Mouse (Mus musculus): ENCODE data around the gene Nipal4.

Gene Nipal4

DNA sequence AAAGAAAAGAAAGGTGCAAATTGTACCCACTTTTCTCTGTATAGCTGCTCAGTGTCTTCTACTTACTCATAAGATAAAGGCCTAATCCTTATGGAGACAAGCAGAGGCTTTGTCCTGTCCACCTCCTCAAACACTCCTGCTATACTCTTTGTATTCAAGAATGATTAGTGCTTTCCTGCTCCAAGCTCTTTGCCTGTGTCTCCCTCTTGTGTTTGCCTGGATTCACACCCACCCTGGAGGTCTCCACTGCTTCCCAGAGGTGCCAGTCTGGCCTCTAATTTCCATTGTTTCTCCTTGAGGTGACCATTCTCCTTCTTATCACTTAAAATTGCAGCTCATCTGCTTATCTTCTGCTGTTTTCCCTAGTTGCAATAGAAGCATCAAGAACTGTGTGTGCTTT, 8.8 kb downstream of the Nipal4 start:
- DNase-seq = no peak

DNA sequence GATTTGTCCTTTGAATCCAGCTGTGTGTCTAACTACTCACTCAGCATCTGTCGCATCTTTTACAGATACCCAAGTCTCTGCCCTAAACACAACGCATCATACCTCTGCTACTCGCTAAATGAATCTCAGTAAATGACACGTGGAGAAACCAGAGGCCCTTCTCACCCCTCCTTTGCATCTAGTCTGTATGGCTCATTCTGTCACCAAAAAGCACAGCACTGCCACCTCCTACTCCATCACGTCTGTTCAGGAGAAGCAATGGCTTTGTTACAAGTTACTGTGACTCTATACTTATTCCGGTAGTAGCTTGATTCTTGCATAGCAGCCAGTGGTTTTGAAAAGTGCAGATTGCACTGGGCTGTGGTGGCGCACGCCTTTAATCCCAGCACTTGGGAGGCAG, 9.4 kb downstream of the Nipal4 start:
- peak; percentile 58 for DNase-seq

DNA sequence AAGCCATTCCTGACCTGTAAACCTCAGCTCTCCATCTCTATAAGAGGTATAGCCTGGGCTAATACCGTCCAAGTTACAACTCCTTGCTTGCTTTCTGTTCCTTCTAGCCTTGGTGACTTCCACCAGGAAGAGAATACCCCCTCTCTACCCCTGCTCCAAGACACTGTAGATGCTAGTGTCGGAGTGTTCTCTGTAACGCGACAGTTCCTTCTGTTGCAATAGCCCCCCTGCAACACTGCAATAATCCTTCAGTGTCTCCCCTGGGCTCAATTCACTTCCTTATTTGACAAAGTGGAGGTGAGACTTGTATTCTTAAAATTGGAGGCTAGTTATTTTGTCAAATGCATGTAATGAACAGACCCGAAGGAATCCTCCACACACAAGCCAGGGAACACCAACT, 19.7 kb downstream of the Nipal4 start:
- no peak for DNase-seq

DNA sequence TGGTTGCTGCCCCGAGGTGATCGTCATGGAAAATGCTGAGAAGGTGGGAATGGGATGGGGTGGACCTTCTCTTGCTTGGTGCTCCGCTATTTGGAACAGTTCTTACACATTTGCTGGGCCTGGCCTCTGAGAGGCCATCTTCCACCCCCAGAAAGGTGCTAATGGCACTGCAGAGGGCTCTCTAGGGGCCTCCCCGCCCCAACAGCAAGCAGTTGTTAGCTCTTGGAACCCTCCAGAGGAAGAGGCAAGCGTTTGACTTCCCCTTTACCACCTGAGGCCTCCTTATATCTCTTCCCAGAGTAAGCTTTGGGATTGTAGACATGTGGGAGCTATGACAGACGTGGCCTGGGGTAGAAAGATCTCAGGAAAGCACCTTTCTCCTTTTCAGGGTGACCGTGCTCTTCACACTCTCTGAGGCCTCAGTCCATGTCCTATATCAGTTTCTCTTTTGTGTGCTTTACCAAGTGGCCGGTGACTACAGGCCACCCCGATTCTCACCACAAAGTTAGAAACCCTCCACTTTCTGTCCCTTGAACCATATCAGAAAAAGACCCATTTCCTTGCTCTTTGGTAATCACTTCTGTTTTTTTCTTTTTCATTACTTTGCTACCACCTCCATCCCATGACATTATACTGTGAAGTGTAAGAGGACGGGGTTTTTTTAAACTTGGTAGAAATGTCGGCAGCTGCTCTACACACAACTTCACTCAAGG, 21.0 kb downstream of the Nipal4 start:
- no peak for DNase-seq

DNA sequence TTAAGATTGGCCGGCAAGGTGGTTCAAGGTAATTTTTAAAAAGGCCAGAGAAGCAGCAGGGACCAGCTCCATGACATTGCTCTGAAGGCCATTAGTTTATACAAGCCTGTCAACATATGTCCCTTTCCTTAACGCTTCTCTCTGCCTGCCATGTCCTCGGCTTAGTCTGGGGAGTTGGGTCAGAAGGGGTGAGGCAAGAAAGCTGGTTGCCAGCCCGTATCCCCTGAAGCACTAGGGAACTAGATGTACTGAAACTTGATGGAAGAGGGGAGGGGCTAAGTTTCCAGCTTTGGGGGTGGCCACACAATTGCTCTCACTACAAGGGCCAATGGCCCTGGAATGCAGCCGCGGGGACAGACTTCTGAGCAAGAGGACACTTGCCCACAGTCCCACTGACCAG, 23.0 kb downstream of the Nipal4 start:
- no peak for DNase-seq

DNA sequence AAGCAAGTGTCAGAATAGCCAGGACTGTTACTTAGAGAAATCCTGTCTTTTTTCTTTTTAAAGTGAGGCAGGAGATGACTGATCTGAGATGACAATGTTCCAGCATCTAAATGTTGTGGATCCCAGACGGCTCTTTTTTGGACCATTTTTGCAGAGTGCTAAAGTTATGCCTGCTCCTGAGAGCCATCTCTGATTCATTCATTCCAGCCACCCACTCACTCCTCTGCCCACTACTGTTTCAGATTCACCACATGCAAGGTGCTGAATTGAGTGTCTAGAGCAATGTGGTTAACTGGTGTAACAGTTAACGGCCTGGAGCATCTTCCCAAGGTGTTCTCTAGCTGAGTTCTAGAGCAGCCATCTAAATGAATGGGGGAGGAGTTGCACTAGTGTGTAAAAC, 31.4 kb downstream of the Nipal4 start:
- DNase-seq = peak; percentile 89

DNA sequence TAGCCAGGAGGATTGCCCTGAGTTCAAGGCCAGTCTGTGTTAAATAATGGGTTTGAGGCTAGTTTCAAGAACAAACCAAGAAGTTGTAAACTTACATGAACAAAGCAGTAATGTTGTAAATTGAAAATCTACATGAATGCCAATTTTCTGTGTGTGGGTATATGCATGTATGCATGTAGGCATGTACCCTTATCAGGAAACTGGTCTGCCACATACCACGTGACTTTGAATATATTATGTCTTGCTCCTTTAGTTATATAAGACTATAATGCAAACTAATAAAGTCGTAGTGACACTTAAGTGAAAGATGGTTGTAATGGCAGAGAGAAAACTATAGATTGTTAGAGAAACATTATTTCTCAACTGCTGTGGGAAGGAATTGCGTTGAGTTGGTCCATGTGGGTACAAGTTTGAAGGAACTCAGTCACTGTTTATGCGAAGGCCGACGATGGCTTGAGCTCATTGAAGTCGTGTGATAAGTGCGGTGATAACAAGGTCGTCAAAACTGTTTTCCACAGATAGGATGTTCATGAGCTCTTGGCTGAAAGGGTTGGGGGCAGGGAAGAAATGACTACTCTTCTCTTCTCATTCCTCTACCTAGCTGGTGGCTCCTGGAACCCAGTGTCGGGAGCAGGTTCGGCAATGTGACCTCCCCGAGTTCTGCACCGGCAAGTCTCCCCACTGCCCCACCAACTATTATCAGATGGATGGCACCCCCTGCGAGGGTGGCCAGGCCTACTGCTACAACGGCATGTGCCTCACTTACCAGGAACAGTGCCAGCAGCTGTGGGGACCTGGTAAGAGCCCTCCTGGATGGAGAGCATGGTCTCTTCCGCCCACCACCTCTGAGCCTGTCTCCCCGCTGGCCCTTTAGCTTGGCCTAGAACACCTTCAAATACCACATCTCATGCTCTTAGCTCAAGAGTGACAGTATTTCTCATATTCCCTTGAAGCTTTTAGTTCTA, 35.0 kb downstream of the Nipal4 start:
- no peak for DNase-seq

DNA sequence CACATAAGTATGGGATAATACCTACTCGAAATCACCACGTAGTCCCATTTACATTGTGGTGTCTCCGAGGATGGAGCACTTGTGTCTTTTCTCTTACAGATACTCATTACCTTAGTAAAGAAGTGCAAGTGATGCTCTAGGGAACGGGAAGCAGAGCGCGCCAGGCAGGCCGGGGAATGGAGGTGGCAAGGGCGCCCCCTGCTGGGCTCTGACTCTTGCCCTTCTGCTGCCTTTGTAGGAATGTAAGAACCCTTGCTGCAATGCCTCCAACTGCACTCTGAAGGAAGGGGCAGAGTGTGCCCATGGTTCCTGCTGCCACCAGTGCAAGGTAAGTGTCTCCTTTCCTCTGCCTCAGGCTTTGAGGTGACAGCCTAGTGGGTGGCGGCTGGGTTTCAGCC, 37.8 kb downstream of the Nipal4 start:
- peak; percentile 48 for DNase-seq

DNA sequence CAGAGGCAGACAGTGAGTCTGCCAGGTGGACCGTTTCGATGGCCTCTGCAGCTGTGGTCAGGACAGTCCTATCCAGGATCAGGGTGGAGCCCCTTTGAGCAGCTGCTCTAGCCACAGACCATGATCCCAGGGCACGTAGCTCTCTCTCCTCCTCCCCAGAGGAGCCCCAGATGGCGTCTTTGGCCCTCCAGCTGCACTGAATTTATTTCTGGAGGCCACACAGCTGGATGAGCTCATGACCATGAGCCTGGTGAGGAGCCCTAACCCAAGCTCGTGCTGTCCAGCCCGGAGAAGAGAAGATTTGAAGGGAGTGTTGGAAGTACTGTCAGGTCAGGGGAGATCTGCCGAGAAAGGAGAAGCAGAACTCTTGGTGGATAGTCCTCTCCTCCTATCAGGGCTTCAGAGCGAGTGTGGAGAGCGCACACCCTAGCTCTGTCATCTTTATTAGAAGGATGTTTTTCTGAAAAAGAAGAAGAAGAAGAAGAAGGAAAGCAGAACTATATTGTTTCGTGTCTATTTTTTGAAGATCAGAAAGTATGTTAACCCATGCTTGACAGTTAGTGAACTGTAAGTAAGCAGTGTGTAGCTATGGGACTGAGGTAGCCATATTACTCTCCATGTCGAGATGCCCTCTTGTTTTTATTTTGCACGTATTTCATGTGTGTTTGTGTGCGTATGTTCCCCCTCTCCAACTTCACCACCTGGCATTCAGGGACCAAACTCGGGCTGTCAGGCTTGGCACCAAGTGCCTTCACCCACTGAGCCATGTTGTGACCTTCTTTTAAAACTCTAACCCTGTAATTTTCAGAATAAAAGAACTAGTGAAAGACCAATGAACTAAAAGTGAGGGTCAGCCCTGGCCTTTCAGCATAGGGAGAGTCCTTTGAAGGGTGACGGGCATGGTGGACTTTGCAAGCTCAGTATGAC, 38.4 kb downstream of the Nipal4 start:
- DNase-seq = no peak

DNA sequence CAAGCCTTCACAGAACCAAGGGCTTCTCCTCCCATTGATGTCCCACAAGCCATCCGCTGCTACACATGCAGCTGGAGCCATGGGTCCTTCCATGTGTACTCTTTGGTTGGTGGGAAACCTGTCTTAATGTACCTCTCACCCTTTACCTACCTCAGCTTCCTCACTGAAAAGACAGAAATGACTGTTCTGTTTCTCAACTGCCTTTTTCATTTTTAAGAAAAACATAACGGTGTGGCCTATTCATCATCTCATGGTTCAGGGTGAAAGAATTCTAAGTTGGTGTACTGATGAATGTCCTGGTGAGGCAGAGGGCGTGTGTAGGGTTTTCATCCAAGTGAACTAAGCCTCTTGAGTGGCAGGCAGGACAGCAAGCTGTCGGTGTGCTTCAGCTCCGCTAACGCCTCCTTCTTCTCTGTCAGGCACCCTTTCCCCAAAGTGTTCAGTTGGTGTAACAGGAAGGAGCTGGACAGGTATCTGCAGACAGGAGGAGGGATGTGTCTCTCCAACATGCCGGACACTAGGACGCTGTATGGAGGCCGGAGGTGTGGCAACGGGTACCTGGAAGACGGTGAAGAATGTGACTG, 39.4 kb downstream of the Nipal4 start:
- DNase-seq = no peak

DNA sequence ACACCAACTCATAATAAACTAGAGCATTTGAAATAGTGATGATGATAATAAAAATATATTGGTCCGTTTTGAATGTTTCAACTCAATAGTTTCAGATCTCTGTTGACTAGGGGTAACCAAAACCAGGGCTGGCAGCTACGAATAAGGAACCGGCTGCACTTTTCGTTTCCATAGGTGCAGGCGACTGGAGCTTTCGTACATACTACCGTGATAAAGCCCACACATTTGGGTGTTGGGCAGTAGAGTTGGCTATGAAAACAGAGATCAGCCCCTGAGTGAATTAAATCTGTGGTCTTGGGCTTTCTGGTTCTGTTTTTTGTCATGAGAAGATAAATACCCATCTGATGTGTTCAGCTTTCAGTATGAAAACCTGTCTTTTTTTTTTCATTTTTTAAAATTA, 40.0 kb downstream of the Nipal4 start:
- DNase-seq = no peak

DNA sequence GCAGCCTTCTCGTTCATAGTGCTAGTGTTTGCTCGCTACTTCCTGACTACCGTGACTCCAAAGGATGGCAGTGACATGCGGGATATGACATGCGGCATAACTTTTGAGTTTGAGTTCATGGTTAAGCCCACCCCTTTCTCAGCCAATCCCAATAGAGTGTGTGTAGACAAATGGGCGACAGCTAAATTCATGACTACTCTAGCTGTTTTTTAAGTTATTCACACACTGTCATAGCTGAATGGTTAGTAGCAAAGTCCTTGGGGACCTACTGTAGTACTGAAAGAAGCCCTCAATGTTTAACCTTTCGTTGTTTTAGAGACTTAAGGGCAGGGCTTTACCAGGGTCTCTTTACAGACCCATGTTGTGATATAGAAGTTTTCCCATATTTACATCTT, 40.5 kb downstream of the Nipal4 start:
- DNase-seq = no peak

DNA sequence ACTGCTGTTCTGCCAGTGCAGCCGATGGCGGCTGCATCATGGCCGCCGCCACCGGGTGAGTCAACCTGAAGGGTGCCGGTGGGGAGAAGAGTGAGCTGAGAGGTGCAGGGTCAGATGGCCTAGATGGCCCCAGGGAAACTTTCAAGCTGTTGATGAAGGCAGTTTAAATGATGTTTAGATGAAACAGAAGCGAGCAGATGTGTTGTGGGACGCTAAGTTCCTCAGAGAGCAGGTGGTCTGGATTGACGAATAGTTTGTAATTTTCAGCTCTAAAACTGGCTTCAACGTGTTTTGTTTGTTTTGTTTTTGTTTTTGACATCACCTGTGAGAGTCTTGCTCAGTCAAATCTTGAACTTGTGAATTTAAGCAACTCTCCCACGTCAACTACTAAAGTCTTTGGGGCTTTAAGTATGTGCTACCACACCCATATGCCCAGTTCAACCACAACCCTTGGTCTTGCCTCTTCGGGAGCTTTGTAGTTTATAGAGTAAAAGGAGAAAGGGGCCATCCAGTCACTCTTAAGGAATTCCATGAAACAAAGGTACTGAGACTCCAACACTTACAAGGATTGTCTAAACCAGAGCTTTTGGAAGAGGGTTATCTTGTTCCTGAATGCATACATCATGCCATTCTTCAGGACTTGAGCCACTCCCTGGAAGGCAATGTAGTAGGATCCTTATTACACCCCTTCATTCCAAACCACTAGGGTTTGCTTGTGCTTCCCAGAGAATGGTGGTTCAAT, 41.0 kb downstream of the Nipal4 start:
- DNase-seq = no peak

DNA sequence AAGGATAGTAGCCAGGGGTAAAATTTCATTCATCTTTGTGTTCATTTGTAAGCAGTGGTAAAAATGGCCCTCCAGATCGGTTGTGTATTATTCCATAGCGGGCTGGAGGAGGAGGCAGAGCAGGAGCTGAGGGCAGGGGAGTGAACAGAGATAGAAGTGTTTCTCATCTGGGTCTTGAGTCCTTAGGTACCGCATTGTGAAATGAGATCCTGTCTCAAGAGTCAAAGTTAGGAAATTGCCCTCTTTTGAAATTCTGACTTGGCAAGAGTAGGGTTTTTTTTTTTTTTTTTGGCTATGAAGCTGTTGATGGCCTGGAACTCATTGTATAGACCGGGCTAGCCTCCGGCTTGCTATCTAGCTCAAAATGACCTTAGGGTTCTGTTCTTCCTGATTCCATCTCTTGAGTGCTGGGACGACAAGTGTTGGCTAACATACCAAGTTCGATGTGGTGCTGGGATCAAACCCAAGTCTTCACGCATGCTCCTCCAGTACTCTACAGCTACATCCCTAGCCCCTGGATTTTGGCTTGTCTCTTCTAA, 42.9 kb downstream of the Nipal4 start:
- DNase-seq = no peak

DNA sequence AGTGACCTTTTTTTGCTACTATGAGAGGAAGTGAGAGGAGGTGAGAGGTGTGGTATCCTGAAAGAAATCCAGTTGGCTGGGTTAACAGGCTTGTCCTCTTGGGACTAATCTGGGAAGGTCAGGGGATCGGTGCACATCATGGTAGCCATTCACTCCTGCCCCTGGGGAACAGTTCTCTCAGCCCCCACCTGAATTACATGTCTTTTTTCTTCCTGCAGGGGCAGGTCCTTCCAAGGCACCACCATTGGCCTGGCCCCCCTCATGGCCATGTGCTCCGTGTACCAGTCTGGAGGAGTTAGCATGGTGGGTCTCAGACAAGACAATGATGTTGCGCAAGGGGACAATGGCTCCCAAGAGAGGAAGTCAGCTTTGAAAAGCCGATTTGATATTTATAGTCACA, 43.4 kb downstream of the Nipal4 start:
- DNase-seq = no peak

DNA sequence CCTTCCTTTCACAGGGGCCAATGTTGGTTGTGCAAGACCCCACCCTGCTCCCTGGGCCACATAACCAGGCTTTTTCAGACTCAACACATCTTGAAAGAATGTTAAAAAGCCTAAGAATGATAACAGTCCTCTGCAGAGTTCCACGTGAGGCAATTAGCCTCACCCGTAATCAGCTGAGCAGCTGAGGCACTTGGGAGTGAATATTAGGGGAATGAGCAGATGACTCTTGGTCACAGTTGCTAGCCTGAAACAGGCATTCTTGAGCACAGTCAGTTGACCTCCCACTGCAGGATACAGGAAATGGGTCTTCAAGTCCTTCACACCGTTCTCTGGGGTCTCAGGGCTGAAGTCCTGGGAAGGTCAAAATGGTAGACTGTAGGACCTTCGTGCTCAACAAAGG, 44.6 kb downstream of the Nipal4 start:
- no peak for DNase-seq

DNA sequence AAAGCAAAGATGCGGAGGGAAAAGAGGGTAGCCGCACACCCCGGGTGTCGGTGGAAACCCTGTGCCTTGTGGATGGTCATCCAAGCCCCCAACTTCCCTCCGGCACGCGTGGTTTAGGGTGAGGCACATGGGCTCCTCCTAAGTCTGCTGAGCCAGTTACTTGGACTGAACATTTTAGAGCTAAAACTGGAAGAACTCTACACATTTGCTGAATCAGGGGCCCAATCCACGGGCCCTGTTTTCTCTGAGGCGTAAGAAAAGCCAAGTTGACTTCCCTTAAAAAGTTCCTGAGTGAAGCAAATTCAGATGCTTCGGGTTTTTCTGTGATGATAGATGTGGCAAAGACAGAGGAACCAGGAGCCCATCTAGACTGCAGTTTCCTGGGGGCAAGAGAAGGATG, 46.2 kb downstream of the Nipal4 start:
- no peak for DNase-seq

DNA sequence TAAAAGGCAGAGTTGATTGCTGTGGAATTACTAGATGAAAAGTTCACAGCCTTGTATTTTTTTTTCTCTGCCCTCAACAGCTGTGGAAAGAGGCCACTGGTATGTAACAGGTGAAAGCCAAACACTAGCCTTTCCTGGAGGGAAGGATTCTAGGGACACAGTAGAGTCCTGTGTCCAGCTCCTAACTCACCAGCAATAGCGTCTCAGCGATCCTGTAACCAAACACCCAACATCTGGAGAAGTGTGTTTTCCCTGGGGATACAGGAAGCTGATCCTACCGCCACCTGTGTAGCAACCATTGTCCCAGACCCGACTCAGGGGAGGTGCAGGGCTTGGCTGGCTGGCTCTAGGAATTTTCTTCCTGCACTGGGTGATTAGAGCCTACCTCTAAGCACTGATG, 46.7 kb downstream of the Nipal4 start:
- no peak for DNase-seq

DNA sequence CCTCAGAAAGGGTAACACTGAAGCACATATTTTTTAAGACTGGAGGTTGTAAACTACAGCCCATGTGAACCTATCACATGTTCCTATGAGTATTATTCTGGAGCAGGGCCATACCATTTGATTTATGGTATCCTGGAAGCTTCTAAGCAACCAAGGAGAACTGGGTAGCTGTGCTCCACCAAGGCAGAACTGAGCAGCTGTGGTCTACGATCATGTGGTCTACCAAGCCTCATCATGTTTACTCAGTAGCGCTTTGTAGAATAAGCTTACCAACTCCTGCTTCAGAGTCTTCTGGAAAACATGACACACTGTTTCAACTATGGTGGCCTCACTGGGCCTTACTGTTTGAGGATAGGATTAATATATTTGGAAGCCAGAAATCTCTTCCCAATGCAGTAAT, 49.8 kb downstream of the Nipal4 start:
- DNase-seq = no peak

DNA sequence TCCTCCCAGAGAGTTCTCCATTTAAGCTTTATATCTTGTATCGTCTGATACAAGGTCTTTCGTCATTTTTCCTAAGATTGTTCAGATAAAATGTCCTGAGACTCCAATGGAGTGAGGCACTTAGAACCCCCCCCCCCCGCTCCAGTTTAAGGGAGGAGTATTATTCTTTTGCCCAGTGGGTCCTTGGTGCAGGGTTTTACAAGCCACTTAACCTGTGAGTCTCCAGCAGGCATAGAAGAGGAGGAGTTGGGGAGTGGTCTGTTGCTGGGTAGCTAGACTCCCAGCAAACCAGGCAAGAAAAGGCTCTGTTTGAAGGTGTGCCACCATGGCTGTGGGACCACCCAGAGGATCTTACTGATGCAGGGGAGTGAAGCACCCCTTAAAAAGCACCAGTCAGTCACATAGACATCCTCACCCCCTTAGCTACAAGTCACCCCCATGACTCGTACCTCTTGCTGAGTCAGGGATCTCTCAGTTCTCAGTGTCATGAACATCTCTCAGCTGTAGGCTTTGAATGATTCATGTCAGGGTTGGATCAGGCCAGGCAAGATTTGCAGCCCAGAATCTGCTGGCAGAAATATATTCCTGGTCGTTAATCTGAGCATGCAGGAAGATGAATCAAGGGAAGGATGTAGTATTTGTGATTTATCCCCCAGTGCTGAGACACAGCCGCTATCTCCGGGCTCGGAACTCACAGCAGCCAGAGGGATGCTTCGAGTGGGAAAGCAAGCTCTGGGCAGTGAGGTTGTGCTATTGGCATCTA, 50.7 kb downstream of the Nipal4 start:
- DNase-seq = no peak

DNA sequence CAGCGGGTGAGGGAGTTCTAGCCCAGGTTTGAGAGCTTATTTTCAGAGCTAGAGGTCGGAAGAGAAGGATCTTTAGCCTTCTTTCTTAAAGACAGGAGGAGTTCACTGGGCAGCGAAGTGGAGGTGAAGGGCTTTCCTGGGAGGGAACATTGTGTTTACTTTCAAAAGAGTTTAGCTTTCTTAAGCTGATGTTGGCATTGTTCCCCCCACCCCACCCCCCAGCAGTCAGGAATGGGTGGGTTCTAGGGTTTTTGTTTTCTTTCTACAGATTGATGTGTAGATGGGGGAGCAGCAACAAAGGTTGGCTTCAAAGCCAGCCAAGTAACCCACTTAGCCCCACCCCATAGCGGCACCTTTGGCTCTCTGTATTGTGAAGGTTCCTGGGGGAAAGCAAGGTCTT, 51.3 kb downstream of the Nipal4 start:
- DNase-seq = no peak

Data from right cerebral cortex, adult 18-20 months (tissue).